Mouse (Mus musculus): ENCODE measurements at regions not wholly inside any gene's neighbourhood (a gene's known extent, or its start where the extent isn't known, plus 50 kb on each side); places are given as distances from the start of the nearest gene placed in this dataset.

- TF ChIP-seq USF1 (IDR thresholded peaks at IDR 0.05; ENCODE audit: low read depth) (no peak), FOSL1 (IDR thresholded peaks at IDR 0.05; ENCODE audit: insufficient read depth, low read length, poor library complexity, severe bottlenecking) (no peak), MAX (IDR thresholded peaks at IDR 0.05) (no peak), CEBPB (IDR thresholded peaks at IDR 0.05; ENCODE audit: low read depth) (no peak), MYOG (IDR thresholded peaks at IDR 0.05; ENCODE audit: control insufficient read depth, extremely low read depth, insufficient read length) (no peak), CTCF (IDR thresholded peaks at IDR 0.05; ENCODE audit: control insufficient read depth, insufficient read depth, insufficient read length) (no peak), MYOD1 (IDR thresholded peaks at IDR 0.05; ENCODE audit: control insufficient read depth, insufficient read length, low read depth) (no peak)
- Histone ChIP-seq H3K79me3 (ENCODE audit: low read depth) (no peaks in the 10 kb centered on the region), H3ac (ENCODE audit: control insufficient read depth, insufficient read length, low read depth) (no peak overlapping the region), H3K4me3 (ENCODE audit: insufficient read depth, poor library complexity, severe bottlenecking) (no peak overlapping the region), H3K36me3 (ENCODE audit: control insufficient read depth, insufficient read depth) (no peaks in the 10 kb centered on the region), H3K79me2 (ENCODE audit: control insufficient read depth, insufficient read depth) (no peaks in the 10 kb centered on the region), H3K27me3 (ENCODE audit: control insufficient read depth, insufficient read depth, insufficient read length) (no peaks in the 10 kb centered on the region)
These were observed 1039.5 kb upstream of the Ddx18 start for GRCm38 (mm10) chr1:122607309-122607708.

GRCm38 (mm10) chr1:122575954-122576353 lies 1008.2 kb upstream of the Ddx18 start:
- Histone ChIP-seq H3K79me3 (ENCODE audit: low read depth) (no peaks in the 10 kb centered on the region), H3K36me3 (ENCODE audit: control insufficient read depth, insufficient read depth) (no peaks in the 10 kb centered on the region)

GRCm38 (mm10) chr1:122551596-122551995 lies 983.8 kb upstream of the Ddx18 start:
- TF ChIP-seq FOSL1 (IDR thresholded peaks at IDR 0.05; ENCODE audit: insufficient read depth, low read length, poor library complexity, severe bottlenecking) (no peak), CEBPB (IDR thresholded peaks at IDR 0.05; ENCODE audit: low read depth) (no peak), MAX (IDR thresholded peaks at IDR 0.05) (no peak), MYOG (IDR thresholded peaks at IDR 0.05; ENCODE audit: control insufficient read depth, extremely low read depth, insufficient read length) (no peak), MYOD1 (IDR thresholded peaks at IDR 0.05; ENCODE audit: control insufficient read depth, insufficient read length, low read depth) (no peak), CTCF (IDR thresholded peaks at IDR 0.05; ENCODE audit: control insufficient read depth, insufficient read depth, insufficient read length) (no peak), USF1 (IDR thresholded peaks at IDR 0.05; ENCODE audit: low read depth) (no peak)
- Histone ChIP-seq H3K79me2 (ENCODE audit: control insufficient read depth, insufficient read depth) (no peaks in the 10 kb centered on the region), H3K79me3 (ENCODE audit: low read depth) (no peaks in the 10 kb centered on the region), H3ac (ENCODE audit: control insufficient read depth, insufficient read length, low read depth) (no peak overlapping the region), H3K27me3 (ENCODE audit: control insufficient read depth, insufficient read depth, insufficient read length) (no peaks in the 10 kb centered on the region), H3K36me3 (ENCODE audit: control insufficient read depth, insufficient read depth) (no peaks in the 10 kb centered on the region), H3K4me3 (ENCODE audit: insufficient read depth, poor library complexity, severe bottlenecking) (no peak overlapping the region)

More at GRCm38 (mm10) chr1:122575954-122576353, 1008.2 kb upstream of the Ddx18 start:
- Histone ChIP-seq H3K27me3 (ENCODE audit: control insufficient read depth, insufficient read depth, insufficient read length) (no peaks in the 10 kb centered on the region), H3K4me3 (ENCODE audit: insufficient read depth, poor library complexity, severe bottlenecking) (no peak overlapping the region), H3K79me2 (ENCODE audit: control insufficient read depth, insufficient read depth) (no peaks in the 10 kb centered on the region), H3ac (ENCODE audit: control insufficient read depth, insufficient read length, low read depth) (no peak overlapping the region)
- no peak for TF ChIP-seq CEBPB (IDR thresholded peaks at IDR 0.05; ENCODE audit: low read depth)
- no peak for TF ChIP-seq MAX (IDR thresholded peaks at IDR 0.05)
- TF ChIP-seq USF1 (IDR thresholded peaks at IDR 0.05; ENCODE audit: low read depth) = no peak
- no peak for TF ChIP-seq MYOG (IDR thresholded peaks at IDR 0.05; ENCODE audit: control insufficient read depth, extremely low read depth, insufficient read length)
- TF ChIP-seq FOSL1 (IDR thresholded peaks at IDR 0.05; ENCODE audit: insufficient read depth, low read length, poor library complexity, severe bottlenecking) = no peak
- no peak for TF ChIP-seq CTCF (IDR thresholded peaks at IDR 0.05; ENCODE audit: control insufficient read depth, insufficient read depth, insufficient read length)
- TF ChIP-seq MYOD1 (IDR thresholded peaks at IDR 0.05; ENCODE audit: control insufficient read depth, insufficient read length, low read depth) = no peak

- Histone ChIP-seq H3ac (ENCODE audit: control insufficient read depth, insufficient read length, low read depth) (no peak overlapping the region), H3K79me3 (ENCODE audit: low read depth) (no peaks in the 10 kb centered on the region), H3K27me3 (ENCODE audit: control insufficient read depth, insufficient read depth, insufficient read length) (no peaks in the 10 kb centered on the region), H3K36me3 (ENCODE audit: control insufficient read depth, insufficient read depth) (no peaks in the 10 kb centered on the region), H3K79me2 (ENCODE audit: control insufficient read depth, insufficient read depth) (no peaks in the 10 kb centered on the region), H3K4me3 (ENCODE audit: insufficient read depth, poor library complexity, severe bottlenecking) (no peak overlapping the region)
- TF ChIP-seq CTCF (IDR thresholded peaks at IDR 0.05; ENCODE audit: control insufficient read depth, insufficient read depth, insufficient read length) (no peak), MAX (IDR thresholded peaks at IDR 0.05) (no peak), USF1 (IDR thresholded peaks at IDR 0.05; ENCODE audit: low read depth) (no peak), FOSL1 (IDR thresholded peaks at IDR 0.05; ENCODE audit: insufficient read depth, low read length, poor library complexity, severe bottlenecking) (no peak), MYOG (IDR thresholded peaks at IDR 0.05; ENCODE audit: control insufficient read depth, extremely low read depth, insufficient read length) (no peak), MYOD1 (IDR thresholded peaks at IDR 0.05; ENCODE audit: control insufficient read depth, insufficient read length, low read depth) (no peak), CEBPB (IDR thresholded peaks at IDR 0.05; ENCODE audit: low read depth) (no peak)
These were observed 941.8 kb upstream of the Ddx18 start for GRCm38 (mm10) chr1:122509580-122509979.

- H3K36me3 ChIP-seq (ENCODE audit: control insufficient read depth, insufficient read depth) = no peaks in the 10 kb centered on the region
- no peaks in the 10 kb centered on the region for H3K79me3 ChIP-seq (ENCODE audit: low read depth)
- no peaks in the 10 kb centered on the region for H3K27me3 ChIP-seq (ENCODE audit: control insufficient read depth, insufficient read depth, insufficient read length)
- H3K4me3 ChIP-seq (ENCODE audit: insufficient read depth, poor library complexity, severe bottlenecking) = no peak overlapping the region
- no peak overlapping the region for H3ac ChIP-seq (ENCODE audit: control insufficient read depth, insufficient read length, low read depth)
- H3K79me2 ChIP-seq (ENCODE audit: control insufficient read depth, insufficient read depth) = no peaks in the 10 kb centered on the region
- TF ChIP-seq MYOD1 (IDR thresholded peaks at IDR 0.05; ENCODE audit: control insufficient read depth, insufficient read length, low read depth) (no peak), MYOG (IDR thresholded peaks at IDR 0.05; ENCODE audit: control insufficient read depth, extremely low read depth, insufficient read length) (no peak), FOSL1 (IDR thresholded peaks at IDR 0.05; ENCODE audit: insufficient read depth, low read length, poor library complexity, severe bottlenecking) (no peak), CTCF (IDR thresholded peaks at IDR 0.05; ENCODE audit: control insufficient read depth, insufficient read depth, insufficient read length) (no peak), USF1 (IDR thresholded peaks at IDR 0.05; ENCODE audit: low read depth) (no peak), MAX (IDR thresholded peaks at IDR 0.05) (no peak), CEBPB (IDR thresholded peaks at IDR 0.05; ENCODE audit: low read depth) (no peak)
These were observed 933.9 kb upstream of the Ddx18 start for GRCm38 (mm10) chr1:122501707-122502106.

- TF ChIP-seq CTCF (IDR thresholded peaks at IDR 0.05; ENCODE audit: control insufficient read depth, insufficient read depth, insufficient read length) (no peak), MYOG (IDR thresholded peaks at IDR 0.05; ENCODE audit: control insufficient read depth, extremely low read depth, insufficient read length) (no peak), MYOD1 (IDR thresholded peaks at IDR 0.05; ENCODE audit: control insufficient read depth, insufficient read length, low read depth) (no peak), CEBPB (IDR thresholded peaks at IDR 0.05; ENCODE audit: low read depth) (no peak), FOSL1 (IDR thresholded peaks at IDR 0.05; ENCODE audit: insufficient read depth, low read length, poor library complexity, severe bottlenecking) (no peak), MAX (IDR thresholded peaks at IDR 0.05) (no peak), USF1 (IDR thresholded peaks at IDR 0.05; ENCODE audit: low read depth) (no peak)
- Histone ChIP-seq H3K4me3 (ENCODE audit: insufficient read depth, poor library complexity, severe bottlenecking) (no peak overlapping the region), H3K36me3 (ENCODE audit: control insufficient read depth, insufficient read depth) (no peaks in the 10 kb centered on the region), H3ac (ENCODE audit: control insufficient read depth, insufficient read length, low read depth) (no peak overlapping the region), H3K79me2 (ENCODE audit: control insufficient read depth, insufficient read depth) (no peaks in the 10 kb centered on the region), H3K79me3 (ENCODE audit: low read depth) (no peaks in the 10 kb centered on the region), H3K27me3 (ENCODE audit: control insufficient read depth, insufficient read depth, insufficient read length) (no peaks in the 10 kb centered on the region)
These were observed 910.2 kb upstream of the Ddx18 start for GRCm38 (mm10) chr1:122478003-122478402.

All from C2C12 (cell line).